Mouse (Mus musculus): ENCODE results near the gene Arfgef2. TPM values are rescaled to one million over a fixed set of nuclear protein-coding genes. Genes with fewer than 3 reads are reported as not detected.

Arfgef2 gene
- polyA plus RNA-seq, 1 experiment from 2014 or later, result 6.1 TPM

GRCm38 (mm10) chr2:166886231-166886630 is 80.8 kb downstream of the Arfgef2 start:
- Histone ChIP-seq H3K4me1 (ENCODE audit: control insufficient read depth, insufficient read depth, low read length) (no peaks in the 10 kb centered on the region), H3K4me2 (ENCODE audit: low read depth, low read length) (no peak overlapping the region), H3K36me3 (ENCODE audit: control insufficient read depth, insufficient read depth, low read length) (peaks cover under 1% of the 10 kb centered on the region; the same call in 1 of the 2 replicates), H3K9ac (ENCODE audit: low read depth, low read length) (no peak overlapping the region), H3K27ac (ENCODE audit: low read length) (no peak overlapping the region), H3K9me3 (ENCODE audit: control insufficient read depth, low read length) (no peaks in the 10 kb centered on the region), H3K4me3 (ENCODE audit: low read length) (no peak overlapping the region), H3K27me3 (replicated peaks; ENCODE audit: control insufficient read depth, insufficient read depth, low read length) (no peaks in the 10 kb centered on the region)
- WGBS, result 88% methylated on average over 3 of the region's 3 CpGs
- ATAC-seq, result no peak

GRCm38 (mm10) chr2:166887816-166888215 is 82.4 kb downstream of the Arfgef2 start:
- 38% methylated on average over 11 of the region's 11 CpGs for WGBS
- no peaks in the 10 kb centered on the region for H3K27me3 ChIP-seq (replicated peaks; ENCODE audit: control insufficient read depth, insufficient read depth, low read length)
- H3K4me1 ChIP-seq (ENCODE audit: control insufficient read depth, insufficient read depth, low read length), result 0 out of 2 replicates have a peak, but pooled peaks cover 4% of the 10 kb centered on the region
- H3K9ac ChIP-seq (ENCODE audit: low read depth, low read length), result no peak overlapping the region
- H3K4me3 ChIP-seq (ENCODE audit: low read length), result no peak overlapping the region
- H3K9me3 ChIP-seq (ENCODE audit: control insufficient read depth, low read length), result no peaks in the 10 kb centered on the region
- no peak for ATAC-seq
- H3K27ac ChIP-seq (ENCODE audit: low read length), result no peak overlapping the region
- no peaks in the 10 kb centered on the region for H3K36me3 ChIP-seq (ENCODE audit: control insufficient read depth, insufficient read depth, low read length)
- H3K4me2 ChIP-seq (ENCODE audit: low read depth, low read length), result no peak overlapping the region

GRCm38 (mm10) chr2:166891366-166891880 is 86.0 kb downstream of the Arfgef2 start:
- peaks cover 3% of the 10 kb centered on the region; the same call in 1 of the 2 replicates for H3K36me3 ChIP-seq (ENCODE audit: control insufficient read depth, insufficient read depth, low read length)
- H3K4me2 ChIP-seq (ENCODE audit: low read depth, low read length), result no peak overlapping the region
- 75% methylated on average over 9 of the region's 9 CpGs for WGBS

GRCm38 (mm10) chr2:166892158-166892680 is 86.8 kb downstream of the Arfgef2 start:
- Histone ChIP-seq H3K9ac (ENCODE audit: low read depth, low read length) (no peak overlapping the region), H3K36me3 (ENCODE audit: control insufficient read depth, insufficient read depth, low read length) (peaks cover 3% of the 10 kb centered on the region; the same call in 1 of the 2 replicates), H3K4me1 (ENCODE audit: control insufficient read depth, insufficient read depth, low read length) (0 out of 2 replicates have a peak, but pooled peaks cover 4% of the 10 kb centered on the region), H3K4me2 (ENCODE audit: low read depth, low read length) (no peak overlapping the region), H3K9me3 (ENCODE audit: control insufficient read depth, low read length) (no peaks in the 10 kb centered on the region), H3K4me3 (ENCODE audit: low read length) (no peak overlapping the region), H3K27me3 (replicated peaks; ENCODE audit: control insufficient read depth, insufficient read depth, low read length) (no peaks in the 10 kb centered on the region), H3K27ac (ENCODE audit: low read length) (no peak overlapping the region)
- 75% methylated on average over 8 of the region's 8 CpGs for WGBS
- peak; percentile 56 for ATAC-seq

More at GRCm38 (mm10) chr2:166891366-166891880, 86.0 kb downstream of the Arfgef2 start:
- no peaks in the 10 kb centered on the region for H3K27me3 ChIP-seq (replicated peaks; ENCODE audit: control insufficient read depth, insufficient read depth, low read length)
- no peak overlapping the region for H3K9ac ChIP-seq (ENCODE audit: low read depth, low read length)
- no peak overlapping the region for H3K27ac ChIP-seq (ENCODE audit: low read length)
- no peaks in the 10 kb centered on the region for H3K9me3 ChIP-seq (ENCODE audit: control insufficient read depth, low read length)
- ATAC-seq, result no peak
- no peak overlapping the region for H3K4me3 ChIP-seq (ENCODE audit: low read length)
- H3K4me1 ChIP-seq (ENCODE audit: control insufficient read depth, insufficient read depth, low read length), result 0 out of 2 replicates have a peak, but pooled peaks cover 4% of the 10 kb centered on the region

DNA sequence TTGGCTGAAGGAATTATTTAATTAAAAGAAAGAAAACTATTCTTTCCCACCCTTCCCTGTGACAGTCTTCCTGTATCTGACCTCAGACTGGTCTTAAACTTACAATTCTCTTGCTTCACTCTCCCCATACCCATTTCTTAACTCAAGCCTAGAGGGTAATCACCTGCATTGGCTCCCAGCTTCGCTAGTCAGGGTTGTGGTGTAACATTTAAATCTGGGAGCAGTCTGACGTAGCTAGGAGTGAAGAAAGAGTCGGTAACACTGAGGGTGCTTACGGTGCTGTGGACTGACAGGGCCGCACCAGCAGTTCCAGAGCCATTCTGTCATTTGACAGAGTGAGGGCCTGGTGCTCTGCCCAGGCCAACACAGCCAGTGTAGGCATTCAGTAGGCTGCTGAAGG is 87.6 kb downstream of the Arfgef2 start:
- no peak overlapping the region for H3K4me2 ChIP-seq (ENCODE audit: low read depth, low read length)
- peaks cover 3% of the 10 kb centered on the region; the same call in 1 of the 2 replicates for H3K36me3 ChIP-seq (ENCODE audit: control insufficient read depth, insufficient read depth, low read length)
- H3K27ac ChIP-seq (ENCODE audit: low read length), result no peak overlapping the region
- H3K4me1 ChIP-seq (ENCODE audit: control insufficient read depth, insufficient read depth, low read length), result 0 out of 2 replicates have a peak, but pooled peaks cover 4% of the 10 kb centered on the region
- no peak overlapping the region for H3K4me3 ChIP-seq (ENCODE audit: low read length)
- H3K9ac ChIP-seq (ENCODE audit: low read depth, low read length), result no peak overlapping the region
- H3K9me3 ChIP-seq (ENCODE audit: control insufficient read depth, low read length), result no peaks in the 10 kb centered on the region
- 95% methylated on average over 5 of the region's 5 CpGs for WGBS
- no peak for ATAC-seq
- H3K27me3 ChIP-seq (replicated peaks; ENCODE audit: control insufficient read depth, insufficient read depth, low read length), result no peaks in the 10 kb centered on the region

DNA sequence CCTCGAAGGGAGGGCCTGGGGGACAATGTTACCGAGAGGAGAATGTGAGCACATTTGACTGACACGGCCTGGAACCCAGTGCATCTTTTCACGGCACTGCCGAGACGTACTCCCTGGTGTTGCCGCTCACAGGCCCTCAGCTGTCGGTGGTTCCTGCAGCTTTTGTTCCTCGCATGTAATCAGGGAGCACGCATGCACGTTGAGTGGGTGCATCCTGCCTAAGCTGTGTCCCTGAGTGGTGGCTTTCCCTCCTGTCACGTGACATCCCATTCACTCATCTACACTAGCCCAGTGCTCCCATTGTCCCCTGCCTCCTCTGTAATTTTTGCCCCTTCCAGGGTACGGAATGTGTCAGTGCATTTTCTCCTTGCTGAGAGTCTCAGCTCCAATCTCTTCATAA is 91.0 kb downstream of the Arfgef2 start:
- Histone ChIP-seq H3K9me3 (ENCODE audit: control insufficient read depth, low read length) (no peaks in the 10 kb centered on the region), H3K4me3 (ENCODE audit: low read length) (no peak overlapping the region), H3K36me3 (ENCODE audit: control insufficient read depth, insufficient read depth, low read length) (peaks cover 3% of the 10 kb centered on the region; the same call in 1 of the 2 replicates), H3K27ac (ENCODE audit: low read length) (no peak overlapping the region), H3K4me1 (ENCODE audit: control insufficient read depth, insufficient read depth, low read length) (0 out of 2 replicates have a peak, but pooled peaks cover 4% of the 10 kb centered on the region), H3K4me2 (ENCODE audit: low read depth, low read length) (no peak overlapping the region), H3K27me3 (replicated peaks; ENCODE audit: control insufficient read depth, insufficient read depth, low read length) (no peaks in the 10 kb centered on the region), H3K9ac (ENCODE audit: low read depth, low read length) (no peak overlapping the region)
- no peak for ATAC-seq
- 80% methylated on average over 13 of the region's 13 CpGs for WGBS

DNA sequence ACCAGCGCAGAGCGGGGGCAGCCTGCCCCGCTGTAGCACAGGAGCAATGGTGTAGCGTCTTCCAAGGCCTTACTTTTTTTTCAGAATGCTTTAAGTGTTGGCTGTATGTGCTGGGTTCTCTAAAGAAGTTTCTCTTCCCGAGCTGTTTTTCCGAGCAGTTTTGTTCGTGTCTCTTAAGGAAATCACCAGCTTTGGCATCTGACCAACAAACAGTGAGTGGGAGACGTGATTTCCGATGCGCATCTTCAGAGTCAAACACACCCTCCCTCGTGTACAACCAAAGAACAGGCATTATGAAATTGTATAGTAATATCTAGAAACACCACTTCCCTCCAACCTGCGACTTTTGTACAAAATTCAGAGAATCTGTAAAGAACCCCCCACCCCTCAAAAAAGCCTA is 91.6 kb downstream of the Arfgef2 start:
- no peak overlapping the region for H3K27ac ChIP-seq (ENCODE audit: low read length)
- H3K9me3 ChIP-seq (ENCODE audit: control insufficient read depth, low read length), result no peaks in the 10 kb centered on the region
- 87% methylated on average over 12 of the region's 12 CpGs for whole genome bisulfite sequencing
- H3K4me2 ChIP-seq (ENCODE audit: low read depth, low read length), result no peak overlapping the region
- no peak overlapping the region for H3K4me3 ChIP-seq (ENCODE audit: low read length)
- no peak for ATAC-seq
- peaks cover 3% of the 10 kb centered on the region; the same call in 1 of the 2 replicates for H3K36me3 ChIP-seq (ENCODE audit: control insufficient read depth, insufficient read depth, low read length)
- H3K9ac ChIP-seq (ENCODE audit: low read depth, low read length), result no peak overlapping the region
- no peaks in the 10 kb centered on the region for H3K27me3 ChIP-seq (replicated peaks; ENCODE audit: control insufficient read depth, insufficient read depth, low read length)
- 0 out of 2 replicates have a peak, but pooled peaks cover 3% of the 10 kb centered on the region for H3K4me1 ChIP-seq (ENCODE audit: control insufficient read depth, insufficient read depth, low read length)

DNA sequence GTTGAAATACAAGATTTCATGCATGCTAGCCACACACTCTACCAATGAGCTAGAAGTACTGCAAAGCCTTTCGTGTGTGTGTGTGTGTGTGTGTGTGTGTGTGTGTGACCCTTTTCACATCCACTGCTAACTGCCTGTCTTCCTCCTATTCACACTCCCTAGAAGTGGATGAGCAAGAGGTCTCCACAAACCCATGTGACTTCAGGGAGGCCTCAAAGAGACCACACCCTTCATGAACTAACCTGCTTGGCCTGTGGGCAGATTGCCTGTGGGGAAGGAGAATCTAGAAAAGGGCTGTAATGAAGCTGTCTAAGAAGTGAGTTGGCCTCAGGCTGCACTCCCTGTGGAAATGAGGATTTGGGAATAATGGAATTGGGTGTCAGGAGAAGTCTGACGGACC is 93.8 kb downstream of the Arfgef2 start:
- Histone ChIP-seq H3K27ac (ENCODE audit: low read length) (no peak overlapping the region), H3K4me3 (ENCODE audit: low read length) (no peak overlapping the region), H3K4me1 (ENCODE audit: control insufficient read depth, insufficient read depth, low read length) (no peaks in the 10 kb centered on the region), H3K36me3 (ENCODE audit: control insufficient read depth, insufficient read depth, low read length) (peaks cover 3% of the 10 kb centered on the region; the same call in 1 of the 2 replicates), H3K27me3 (replicated peaks; ENCODE audit: control insufficient read depth, insufficient read depth, low read length) (no peaks in the 10 kb centered on the region), H3K9me3 (ENCODE audit: control insufficient read depth, low read length) (no peaks in the 10 kb centered on the region), H3K4me2 (ENCODE audit: low read depth, low read length) (no peak overlapping the region), H3K9ac (ENCODE audit: low read depth, low read length) (no peak overlapping the region)
- ATAC-seq, result no peak
- 80% methylated on average over 2 of the region's 2 CpGs for WGBS

GRCm38 (mm10) chr2:166899746-166900145 is 94.4 kb downstream of the Arfgef2 start:
- no peak for ATAC-seq
- Histone ChIP-seq H3K4me3 (ENCODE audit: low read length) (no peak overlapping the region), H3K27me3 (replicated peaks; ENCODE audit: control insufficient read depth, insufficient read depth, low read length) (no peaks in the 10 kb centered on the region), H3K9me3 (ENCODE audit: control insufficient read depth, low read length) (no peaks in the 10 kb centered on the region), H3K36me3 (ENCODE audit: control insufficient read depth, insufficient read depth, low read length) (peaks cover under 1% of the 10 kb centered on the region; the same call in 1 of the 2 replicates), H3K27ac (ENCODE audit: low read length) (no peak overlapping the region), H3K9ac (ENCODE audit: low read depth, low read length) (no peak overlapping the region), H3K4me1 (ENCODE audit: control insufficient read depth, insufficient read depth, low read length) (no peaks in the 10 kb centered on the region), H3K4me2 (ENCODE audit: low read depth, low read length) (no peak overlapping the region)
- 64% methylated on average over 3 of the region's 3 CpGs for WGBS
